Mouse (Mus musculus): ENCODE measurements around the gene Klhl41.
A peak's percentile ranks its signal among the peaks of the same experiment; 100 is the strongest.

The Klhl41 gene

GRCm38 (mm10) chr2:69683036-69683805, 13.3 kb downstream of the Klhl41 start:
- DNase-seq (ENCODE audit: low spot score): no peak

DNA sequence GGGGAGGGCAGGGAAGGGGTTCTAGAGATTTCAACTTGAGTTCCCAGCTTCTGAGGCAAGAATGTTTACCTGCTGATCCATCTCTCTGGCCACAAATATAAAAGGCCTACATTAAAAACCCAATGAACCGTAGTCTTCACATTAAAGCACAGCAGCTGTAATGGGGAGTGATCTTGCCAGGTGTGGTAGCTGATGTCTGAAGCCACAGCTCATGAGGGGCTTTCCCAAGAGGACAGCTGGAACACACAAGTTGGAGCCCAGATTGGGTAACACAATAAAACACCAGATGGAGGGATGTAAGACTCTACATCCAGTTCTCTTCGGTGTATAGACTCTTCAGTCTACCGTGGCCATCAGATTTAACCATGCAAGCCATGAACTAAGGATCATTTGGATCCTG, 14.6 kb downstream of the Klhl41 start:
- no peak for DNase-seq (ENCODE audit: low spot score)

GRCm38 (mm10) chr2:69690214-69690613, 20.3 kb downstream of the Klhl41 start:
- DNase-seq (ENCODE audit: low spot score): no peak

GRCm38 (mm10) chr2:69690843-69691242, 20.9 kb downstream of the Klhl41 start:
- no peak for DNase-seq (ENCODE audit: low spot score)

DNA sequence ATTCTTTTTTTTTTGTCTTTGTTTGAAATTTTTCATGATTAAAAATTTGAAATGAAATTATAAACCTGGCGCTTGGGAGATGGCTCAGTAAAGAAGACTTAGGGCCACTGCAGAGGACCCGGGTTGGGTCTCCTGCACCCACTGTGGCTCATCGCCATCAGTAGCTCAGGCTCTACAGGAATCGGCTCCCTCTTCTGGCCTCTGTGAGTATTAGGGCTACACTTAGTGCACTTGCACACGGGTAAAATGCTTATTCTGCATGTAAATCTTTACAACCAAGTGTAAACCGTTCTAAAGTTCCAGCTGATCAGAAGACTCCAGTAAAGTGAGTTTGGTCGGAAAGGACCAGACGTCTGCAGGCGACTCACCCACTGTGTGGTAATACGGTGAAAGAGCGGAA, 23.6 kb downstream of the Klhl41 start:
- no peak for DNase-seq (ENCODE audit: low spot score)

GRCm38 (mm10) chr2:69700446-69700845, 30.5 kb downstream of the Klhl41 start:
- no peak for DNase-seq (ENCODE audit: low spot score)

DNA sequence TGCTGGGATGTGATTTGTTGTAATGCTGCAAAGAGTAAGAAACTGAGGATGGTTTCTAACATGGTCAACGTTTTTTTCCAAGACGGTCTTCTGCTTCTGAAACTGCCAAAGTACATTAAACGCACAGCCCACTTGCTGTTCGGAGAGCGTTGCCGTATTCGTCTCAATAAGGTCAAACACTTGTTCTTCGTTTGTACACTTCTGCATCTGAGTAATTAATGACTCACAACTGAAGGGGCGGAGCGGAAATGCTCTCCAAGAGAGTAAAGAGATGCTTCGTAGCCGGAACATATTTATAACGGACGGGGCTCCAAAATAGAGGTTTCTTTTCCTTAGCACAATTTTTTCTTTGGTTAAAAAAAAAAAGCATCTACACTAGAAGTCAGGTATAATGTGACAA, 42.3 kb downstream of the Klhl41 start:
- DNase-seq (ENCODE audit: low spot score): no peak

- peak; percentile 85 for DNase-seq (ENCODE audit: low spot score)
Measured at GRCm38 (mm10) chr2:69712981-69713625, 43.2 kb downstream of the Klhl41 start, which contains the start of gene Fastkd1. TSS of gene Fastkd1 (minus strand) at chr2:69713516.

GRCm38 (mm10) chr2:69713626-69714014, 43.7 kb downstream of the Klhl41 start:
- no peak for DNase-seq (ENCODE audit: low spot score)

- no peak for DNase-seq (ENCODE audit: low spot score)
Measured at GRCm38 (mm10) chr2:69714126-69714525, 44.2 kb downstream of the Klhl41 start.

GRCm38 (mm10) chr2:69716483-69716882, 46.6 kb downstream of the Klhl41 start:
- no peak for DNase-seq (ENCODE audit: low spot score)

- DNase-seq (ENCODE audit: low spot score): no peak
Measured at GRCm38 (mm10) chr2:69719121-69719520, 49.2 kb downstream of the Klhl41 start.

GRCm38 (mm10) chr2:69722273-69722649, 52.3 kb downstream of the Klhl41 start, which contains the start of gene Ppig:
TSS of gene Ppig (plus strand) at chr2:69722545.
- DNase-seq (ENCODE audit: low spot score): no peak

DNA sequence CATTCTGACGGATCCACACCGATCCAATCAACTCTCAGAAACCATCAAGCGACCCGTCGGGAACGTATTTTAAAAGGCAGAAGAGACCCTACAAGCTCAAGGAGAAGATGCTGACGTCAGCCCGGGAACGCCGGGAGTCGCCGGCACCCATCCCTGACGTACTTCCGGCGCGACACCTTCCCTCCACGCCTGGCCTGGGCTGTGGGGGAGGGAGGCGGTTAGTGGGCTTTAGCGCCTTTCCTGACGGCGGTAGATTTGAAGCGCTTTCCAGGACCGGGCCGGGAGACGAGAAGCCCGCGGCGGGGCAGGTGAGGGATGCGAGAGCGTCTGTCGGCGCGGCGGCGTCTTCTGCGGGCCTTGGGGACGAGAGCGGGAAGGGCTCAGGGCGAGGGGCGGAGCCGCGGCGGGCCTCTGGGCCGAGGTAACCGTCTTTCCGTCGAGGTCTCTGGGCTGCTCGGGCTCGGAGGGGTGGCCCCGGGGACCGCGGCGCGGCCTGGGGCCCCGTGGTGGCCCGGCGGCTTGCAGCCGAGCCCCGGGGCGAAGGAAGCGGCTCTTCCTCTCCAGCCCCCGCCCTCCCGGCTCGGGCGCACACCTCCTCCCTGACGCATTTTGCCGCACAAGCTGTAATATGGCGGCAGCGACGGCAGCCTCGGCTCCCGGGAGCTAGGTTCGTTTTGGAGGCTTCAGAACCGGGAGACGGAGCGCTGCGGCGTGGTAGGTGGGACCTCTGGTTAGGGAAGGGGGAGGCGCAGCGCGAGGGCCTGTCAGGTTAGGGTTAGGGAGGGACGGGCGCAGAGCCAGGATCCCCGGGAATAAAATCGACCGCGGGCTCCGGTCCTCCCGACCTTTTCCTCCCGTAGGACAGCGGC, 53.0 kb downstream of the Klhl41 start:
- DNase-seq (ENCODE audit: low spot score): peak; percentile 91

DNA sequence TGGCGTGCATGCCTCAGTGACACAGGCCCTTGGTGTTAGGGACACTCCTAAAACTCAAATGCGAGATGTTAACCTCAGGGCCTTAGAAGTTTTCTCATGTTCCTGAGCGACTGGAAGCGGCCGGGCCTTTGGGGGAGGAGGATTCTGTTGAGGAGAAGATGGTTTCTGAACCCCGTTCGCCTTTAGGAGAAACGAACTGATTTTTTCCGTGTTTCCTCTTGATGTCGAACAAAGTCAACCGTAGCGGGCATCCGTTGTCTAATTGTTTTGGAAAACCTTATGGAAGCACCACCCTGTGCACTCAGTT, 53.6 kb downstream of the Klhl41 start:
- no peak for DNase-seq (ENCODE audit: low spot score)
